Mouse (Mus musculus) CH12.LX (cell line): ENCODE data around the gene Gm17018. TPM values are rescaled to one million over a fixed set of nuclear protein-coding genes. Genes with fewer than 3 reads are reported as not detected.

ENCODE experiments used
- DNase-seq: peaks from one replicate; pipeline ENCODE4 v3.0.0-alpha.2; 2013; ENCODE audit errors: extremely low read depth
- H3K27ac ChIP-seq: 2 replicates; pipeline ENCODE4 v1.5.1; 2012; ENCODE audit warnings: low read depth, mild to moderate bottlenecking, control low read depth, moderate library complexity; ENCODE audit not compliant: insufficient read depth
- H3K27me3 ChIP-seq: replicated peaks from 2 replicates; pipeline ENCODE3; 2012; ENCODE audit warnings: inconsistent platforms
- H3K36me3 ChIP-seq, 2 experiments: replicated peaks in 1 of 2; 2 replicates each; pipeline versions ENCODE3 to v1.6.1; 2012; ENCODE audit warnings: inconsistent platforms in 1 of 2, low read length in 1 of 2, mild to moderate bottlenecking in 1 of 2, mixed read lengths in 1 of 2, moderate library complexity in 1 of 2; ENCODE audit not compliant: control insufficient read depth in 1 of 2, insufficient read depth in 1 of 2
- H3K4me1 ChIP-seq, 2 experiments: 2 replicates each; pipeline ENCODE4 v1.6.1; 2012; ENCODE audit warnings: inconsistent platforms in 1 of 2, moderate library complexity in 1 of 2; ENCODE audit not compliant: insufficient read depth in 2 of 2, control insufficient read depth in 1 of 2
- H3K4me2 ChIP-seq: 2 replicates; pipeline ENCODE4 v1.6.1; 2012; ENCODE audit warnings: low read depth, mild to moderate bottlenecking, control low read depth; ENCODE audit not compliant: poor library complexity, insufficient read depth, severe bottlenecking
- H3K4me3 ChIP-seq, 3 experiments: fragments of 150-350 bp in 1 of 3; sonication (generic) in 1 of 3; replicated peaks in 1 of 3; 2 replicates each; pipeline versions ENCODE3 to v1.5.1; 2011 to 2012; ENCODE audit warnings: low read depth in 2 of 3, low read length in 2 of 3, mild to moderate bottlenecking in 2 of 3, moderate library complexity in 2 of 3, control low read depth in 1 of 3, improper control_type of control experiment in 1 of 3, inconsistent platforms in 1 of 3, mixed read lengths in 1 of 3; ENCODE audit not compliant: poor library complexity in 1 of 3
- H3K79me2 ChIP-seq: replicated peaks from 2 replicates; pipeline ENCODE4 v1.6.1; 2012; ENCODE audit warnings: mild to moderate bottlenecking, moderate library complexity; ENCODE audit not compliant: control insufficient read depth, poor library complexity, insufficient read depth, severe bottlenecking; ENCODE audit errors: extremely low read depth
- H3K9ac ChIP-seq: 2 replicates; pipeline ENCODE4 v1.6.1; 2012; ENCODE audit warnings: low read depth, mild to moderate bottlenecking, control low read depth, moderate library complexity; ENCODE audit not compliant: insufficient read depth
- H3K9me3 ChIP-seq: replicated peaks from 2 replicates; pipeline ENCODE3; 2012; ENCODE audit warnings: low read length, inconsistent platforms, mixed read lengths
- CHD1 ChIP-seq: IDR thresholded peaks from 2 replicates; pipeline ENCODE4 v1.6.1; 2012; ENCODE audit warnings: low read depth, low read length, improper control_type of control experiment, inconsistent platforms
- CTCF ChIP-seq, 2 experiments: IDR thresholded peaks in 1 of 2; conservative IDR thresholded peaks in 1 of 2; 2 replicates each; pipeline ENCODE4 v1.5.1; 2011 to 2012; ENCODE audit warnings: low read depth in 2 of 2, low read length in 2 of 2, improper control_type of control experiment in 1 of 2, inconsistent platforms in 1 of 2, mild to moderate bottlenecking in 1 of 2, moderate library complexity in 1 of 2
- E2F4 ChIP-seq: IDR thresholded peaks from 2 replicates; pipeline ENCODE4 v1.6.1; 2011; ENCODE audit warnings: low read depth, low read length, improper control_type of control experiment; ENCODE audit not compliant: insufficient replicate concordance
- ELF1 ChIP-seq: IDR thresholded peaks from 2 replicates; pipeline ENCODE4 v1.6.1; 2014; ENCODE audit warnings: low read depth, mild to moderate bottlenecking, inconsistent platforms, low read length, improper control_type of control experiment
- HCFC1 ChIP-seq: IDR thresholded peaks from 2 replicates; pipeline ENCODE4 v1.6.1; 2012; ENCODE audit warnings: low read depth, mild to moderate bottlenecking, inconsistent platforms, low read length, improper control_type of control experiment
- IRF4 ChIP-seq: IDR thresholded peaks from 2 replicates; pipeline ENCODE4 v1.6.1; 2014; ENCODE audit warnings: low read depth, mild to moderate bottlenecking, inconsistent platforms, low read length, improper control_type of control experiment
- JUND ChIP-seq: conservative IDR thresholded peaks from 2 replicates; pipeline ENCODE4 v1.6.1; 2011; ENCODE audit warnings: low read depth, low read length, improper control_type of control experiment
- KAT2A ChIP-seq: IDR thresholded peaks from 2 replicates; pipeline ENCODE4 v1.6.1; 2012; ENCODE audit warnings: low read length, improper control_type of control experiment, inconsistent platforms; ENCODE audit not compliant: insufficient replicate concordance
- MAZ ChIP-seq: IDR thresholded peaks from 2 replicates; pipeline ENCODE4 v1.6.1; 2012; ENCODE audit warnings: low read depth, mild to moderate bottlenecking, inconsistent platforms, low read length, improper control_type of control experiment, moderate library complexity
- MEF2A ChIP-seq: IDR thresholded peaks from 2 replicates; pipeline ENCODE4 v1.6.1; 2014; ENCODE audit warnings: low read depth, mild to moderate bottlenecking, inconsistent platforms, low read length, improper control_type of control experiment, borderline replicate concordance
- MYC ChIP-seq: IDR thresholded peaks from 2 replicates; pipeline ENCODE4 v1.6.1; 2011; ENCODE audit warnings: low read depth, mild to moderate bottlenecking, improper control_type of control experiment, low read length
- NELFE ChIP-seq: IDR thresholded peaks from 2 replicates; pipeline ENCODE4 v1.6.1; 2011; ENCODE audit warnings: low read depth, low read length, improper control_type of control experiment
- NRF1 ChIP-seq: IDR thresholded peaks from 2 replicates; pipeline ENCODE4 v1.6.1; 2014; ENCODE audit warnings: low read depth, mild to moderate bottlenecking, inconsistent platforms, low read length, improper control_type of control experiment, moderate library complexity
- POLR2A ChIP-seq: IDR thresholded peaks from 2 replicates; pipeline ENCODE4 v1.6.1; 2011; ENCODE audit warnings: low read depth, mild to moderate bottlenecking, improper control_type of control experiment, low read length
- POLR2AphosphoS2 ChIP-seq: IDR thresholded peaks from 2 replicates; pipeline ENCODE4 v1.6.1; 2011; ENCODE audit warnings: low read depth, low read length, improper control_type of control experiment
- SMC3 ChIP-seq: IDR thresholded peaks from 2 replicates; pipeline ENCODE4 v1.6.1; 2011; ENCODE audit warnings: low read depth, low read length, improper control_type of control experiment
- TBP ChIP-seq: conservative IDR thresholded peaks from 2 replicates; pipeline ENCODE4 v1.6.1; 2011; ENCODE audit warnings: low read depth, low read length, improper control_type of control experiment
- TCF12 ChIP-seq: IDR thresholded peaks from 2 replicates; pipeline ENCODE4 v1.6.1; 2014; ENCODE audit warnings: low read depth, mild to moderate bottlenecking, inconsistent platforms, low read length, improper control_type of control experiment
- UBTF ChIP-seq: IDR thresholded peaks from 2 replicates; pipeline ENCODE4 v1.6.1; 2012; ENCODE audit warnings: low read depth, mild to moderate bottlenecking, inconsistent platforms, low read length, improper control_type of control experiment, moderate library complexity
- USF1 ChIP-seq: IDR thresholded peaks from 2 replicates; pipeline ENCODE4 v1.6.1; 2014; ENCODE audit warnings: low read depth, mild to moderate bottlenecking, inconsistent platforms, low read length, improper control_type of control experiment
- ZC3H11A ChIP-seq: IDR thresholded peaks from 2 replicates; pipeline ENCODE4 v1.6.1; 2012; ENCODE audit warnings: low read depth, mild to moderate bottlenecking, inconsistent platforms, low read length, improper control_type of control experiment
- dilution Hi-C: fragments of 300-500 bp; cut with MboI; formaldehyde crosslinking; loops from 2 replicates; pipeline ENCODE4 v1.14.3; 2020; ENCODE audit warnings: low sequenced_read_pairs; ENCODE audit not compliant: extremely low pct_unique_long_range_greater_than_20kb, extremely low pct_ligation_motif_present
- in situ Hi-C: fragments of 300-500 bp; cut with MboI; formaldehyde crosslinking; loops from 3 replicates; pipeline ENCODE4 v1.14.3; 2019; ENCODE audit warnings: low sequenced_read_pairs, low pct_ligation_motif_present, low pct_unique_long_range_greater_than_20kb, mixed read lengths
- polyA plus RNA-seq: library from polyadenylated mRNA; unstranded; fragments of >175 nt; gene quantifications from 2 replicates; pipeline ENCODE4 v1.2.1, GENCODE M21; 2012; ENCODE audit warnings: low read depth; ENCODE audit not compliant: insufficient read length
- total RNA-seq, 2 experiments: library from RNA; depleted of rRNA; stranded (reverse); fragments of 300-350 nt in 1 of 2; fragments of >200 nt in 1 of 2; gene quantifications; 2 replicates each; pipeline ENCODE4 v1.2.3; 2012 to 2014

The Gm17018 gene
- total and polyA plus RNA-seq, 3 experiments: 18.5 to 40.4 (median 34.4) TPM

- in situ Hi-C loops: loop anchor here (25.0 kb wide), 1 partner anchor 445 kb away; the partner anchor contains the start of gene Hps6
- DNase-seq: no peak
Observed at GRCm38 (mm10) chr19:45567367-45567766, 7.0 kb downstream of the Gm17018 start.

GRCm38 (mm10) chr19:45573033-45573432 lies 12.6 kb downstream of the Gm17018 start:
- H3K9me3 ChIP-seq: no peaks in the 10 kb centered on the region
- in situ Hi-C loops: loop anchor here (5.0 to 25.0 kb wide), 2 partner anchors 174 to 439 kb away; partner anchors contain the start of genes Hps6 and Npm3
- no peak overlapping the region for H3K4me2 ChIP-seq
- dilution Hi-C loops: no loop called here
- no peak for DNase-seq
- peaks cover 36 to 86% of the 10 kb centered on the region in 2 experiments for H3K36me3 ChIP-seq
- peaks cover 0 to 33% of the 10 kb centered on the region in 2 experiments; a peak in 2 of 4 replicates for H3K4me1 ChIP-seq
- no peak overlapping the region for H3K4me3 ChIP-seq
- no peak overlapping the region for H3K27ac ChIP-seq
- no peaks in the 10 kb centered on the region for H3K27me3 ChIP-seq
- no peak overlapping the region for H3K9ac ChIP-seq
- TF ChIP-seq MAZ (no peak), ELF1 (no peak), CHD1 (no peak), USF1 (no peak), ZC3H11A (no peak), HCFC1 (no peak), NRF1 (no peak), MYC (no peak), TCF12 (no peak), JUND (no peak), SMC3 (no peak), NELFE (no peak), TBP (no peak), MEF2A (no peak), UBTF (no peak), CTCF (conservative IDR thresholded peaks at IDR 0.05 in 1 of 2, IDR thresholded peaks at IDR 0.05 in 1 of 2; ENCODE audit: low read depth in 2 of 2, low read length in 2 of 2) (no peak), IRF4 (no peak), POLR2AphosphoS2 (no peak), E2F4 (no peak), POLR2A (no peak)
- no peaks in the 10 kb centered on the region for H3K79me2 ChIP-seq

More at GRCm38 (mm10) chr19:45567367-45567766, 7.0 kb downstream of the Gm17018 start:
- H3K4me3 ChIP-seq: no peak overlapping the region
- no peak overlapping the region for H3K27ac ChIP-seq
- peaks cover 14 to 83% of the 10 kb centered on the region in 2 experiments for H3K36me3 ChIP-seq
- dilution Hi-C loops: no loop called here
- H3K4me1 ChIP-seq: peaks cover 0 to 16% of the 10 kb centered on the region in 2 experiments; a peak in 2 of 4 replicates
- no peak overlapping the region for H3K4me2 ChIP-seq
- no peaks in the 10 kb centered on the region for H3K27me3 ChIP-seq
- H3K79me2 ChIP-seq: no peaks in the 10 kb centered on the region; the same call in 1 of the 2 replicates
- TF ChIP-seq KAT2A: no peak
- no peak for TF ChIP-seq MYC
- no peak overlapping the region for H3K9ac ChIP-seq
- no peaks in the 10 kb centered on the region for H3K9me3 ChIP-seq
